Mouse (Mus musculus): ENCODE measurements at regions not wholly inside any gene's neighbourhood (a gene's known extent, or its start where the extent isn't known, plus 50 kb on each side); places are given as distances from the start of the nearest gene placed in this dataset.

DNA sequence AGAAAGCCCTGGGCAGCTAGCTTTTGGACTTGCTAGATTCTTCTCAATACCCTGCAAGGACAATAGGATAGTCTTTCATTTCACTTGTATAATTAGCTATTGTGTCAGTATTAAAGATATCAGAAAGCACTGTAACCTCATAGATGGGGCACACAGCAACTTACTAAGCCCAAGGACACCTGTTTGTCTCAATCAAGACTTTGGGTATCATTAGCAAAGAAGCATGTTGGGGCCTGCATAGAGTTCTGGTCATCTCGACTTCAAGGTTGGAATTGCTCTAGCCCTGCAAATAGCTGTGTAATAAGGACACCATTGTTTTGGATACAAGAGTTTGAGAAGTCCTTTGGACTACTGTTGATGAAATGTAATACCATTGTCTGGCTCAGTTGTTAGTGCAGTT, 104.6 kb upstream of the Rspo3 start:
- TF ChIP-seq CTCF (IDR thresholded peaks at IDR 0.05; ENCODE audit: borderline replicate concordance, extremely low read depth, insufficient read depth, insufficient read length), result no peak
- TF ChIP-seq POLR2A (IDR thresholded peaks at IDR 0.05; ENCODE audit: borderline replicate concordance, extremely low read depth, insufficient read depth, insufficient read length, poor library complexity, severe bottlenecking), result no peak
